Mouse (Mus musculus): ENCODE measurements around the gene Hyls1. TPM values are rescaled to one million over a fixed set of nuclear protein-coding genes. Genes with fewer than 3 reads are reported as not detected.

Gene Hyls1
- total RNA-seq, 4 experiments from 2014 or later = 4.2 to 4.8 (median 4.6) TPM

Other genes with a start within 250 kb of the Hyls1 start
- 10 to 100 TPM; 11.2 to 15.8 (median 12.5) TPM for gene Cdon, start 149.3 kb downstream of the Hyls1 start, total RNA-seq (2022)
- gene Gm1113, start 52.1 kb downstream of the Hyls1 start, total RNA-seq (2022) = not detected
- 1 to 10 TPM; 1.2 to 2.0 (median 1.3) TPM for gene Ddx25, start 11.9 kb downstream of the Hyls1 start, total RNA-seq (2022)
- gene Pus3, start 11.8 kb downstream of the Hyls1 start, total RNA-seq (2022) = 10 to 100 TPM; 12.5 to 15.0 (median 14.5) TPM
- under 1 TPM in 3 of 4 experiments, not detected in 1; 0.17 to 0.46 (median 0.30) TPM for gene Pate2, start 114 bp downstream of the Hyls1 start, total RNA-seq (2022)
- gene Pate4, start 41.5 kb upstream of the Hyls1 start, total RNA-seq (2022) = not detected
- not detected for gene Pate3, start 77.8 kb upstream of the Hyls1 start, total RNA-seq (2022)
- gene Pate1, start 117.0 kb upstream of the Hyls1 start, total RNA-seq (2022) = not detected
- gene Gm17677, start 170.7 kb upstream of the Hyls1 start, total RNA-seq (2022) = not detected
- gene Gm17727, start 207.7 kb upstream of the Hyls1 start, total RNA-seq (2022) = not detected
- not detected for gene Gm27235, start 219.7 kb upstream of the Hyls1 start, total RNA-seq (2022)
- gene D730048I06Rik, start 219.7 kb upstream of the Hyls1 start, total RNA-seq (2022) = not detected